Mouse (Mus musculus) forebrain, postnatal 0 days (tissue): ENCODE data around the gene Lgals7. TPM values are rescaled to one million over a fixed set of nuclear protein-coding genes. Genes with fewer than 3 reads are reported as not detected.
"Not testable (repeated sequence)": the region's sequence is repeated elsewhere in the genome, so short reads cannot be mapped to it uniquely, and the experiment has no call there.

Experiments used
- ATAC-seq: fragments of 200-750 bp; cut with Nextera tagmentation; 2 replicates; pipeline ENCODE4 v1.8.0; 2017; ENCODE audit warnings: mild to moderate bottlenecking, moderate library complexity
- DNase-seq: peaks from one replicate; pipeline ENCODE4 v3.0.0-alpha.2; 2015
- H3K27ac ChIP-seq: fragments of 300-500 bp; sonication (generic); 2 replicates; pipeline ENCODE4 v1.5.1; 2014; ENCODE audit warnings: low read depth, mild to moderate bottlenecking, antibody characterized with exemption, low read length, moderate library complexity, mixed read lengths
- H3K27me3 ChIP-seq: fragments of 300-500 bp; sonication (generic); 2 replicates; pipeline ENCODE4 v1.6.1; 2014; ENCODE audit warnings: mild to moderate bottlenecking, low read length, mixed read lengths; ENCODE audit not compliant: insufficient read depth
- H3K36me3 ChIP-seq: fragments of 300-500 bp; sonication (generic); 2 replicates; pipeline ENCODE4 v1.6.1; 2014; ENCODE audit warnings: mild to moderate bottlenecking, moderate library complexity; ENCODE audit not compliant: insufficient read depth
- H3K4me1 ChIP-seq: fragments of 300-500 bp; sonication (generic); 2 replicates; pipeline ENCODE4 v1.6.1; 2014; ENCODE audit warnings: antibody characterized with exemption; ENCODE audit not compliant: insufficient read depth
- H3K4me2 ChIP-seq: fragments of 300-500 bp; sonication (generic); 2 replicates; pipeline ENCODE4 v1.6.1; 2014; ENCODE audit warnings: low read depth, mild to moderate bottlenecking, moderate library complexity
- H3K4me3 ChIP-seq: fragments of 300-500 bp; sonication (generic); 2 replicates; pipeline ENCODE4 v1.5.1; 2014; ENCODE audit warnings: low read depth, low read length, mixed read lengths
- H3K9ac ChIP-seq: fragments of 300-500 bp; sonication (generic); 2 replicates; pipeline ENCODE4 v1.6.1; 2014; ENCODE audit warnings: mild to moderate bottlenecking
- H3K9me3 ChIP-seq: fragments of 300-500 bp; sonication (generic); 2 replicates; pipeline ENCODE4 v1.6.1; 2016; ENCODE audit warnings: low read length
- CTCF ChIP-seq: sonication (generic); IDR thresholded peaks from 2 replicates; pipeline ENCODE4 v1.5.1; 2016; ENCODE audit warnings: antibody characterized with exemption, control low read depth, low read depth
- WGBS: fragments of 180-500 bp; shearing (Covaris S2); extraction: QIAGEN DNeasy Blood & Tissue Kit; methylation state at CpG from one replicate; pipeline ENCODE4 v1.1.7; 2014; 5-methylcytosine and 5-hydroxymethylcytosine counted together
- polyA plus RNA-seq: library from polyadenylated mRNA; unstranded; fragments of >200 nt; fragmentation: Nextera tagmentation; extraction: Ambion mirVana; gene quantifications from 2 replicates; pipeline ENCODE4 v1.2.1, GENCODE M21; 2015
- total RNA-seq: library from RNA; depleted of rRNA; stranded (reverse); fragments of >200 nt; gene quantifications from 2 replicates; pipeline ENCODE4 v1.2.3, GENCODE M21; 2014

Gene Lgals7
- total and polyA plus RNA-seq, 2 experiments from 2014 or later: 2.8 to 3.8 TPM

DNA sequence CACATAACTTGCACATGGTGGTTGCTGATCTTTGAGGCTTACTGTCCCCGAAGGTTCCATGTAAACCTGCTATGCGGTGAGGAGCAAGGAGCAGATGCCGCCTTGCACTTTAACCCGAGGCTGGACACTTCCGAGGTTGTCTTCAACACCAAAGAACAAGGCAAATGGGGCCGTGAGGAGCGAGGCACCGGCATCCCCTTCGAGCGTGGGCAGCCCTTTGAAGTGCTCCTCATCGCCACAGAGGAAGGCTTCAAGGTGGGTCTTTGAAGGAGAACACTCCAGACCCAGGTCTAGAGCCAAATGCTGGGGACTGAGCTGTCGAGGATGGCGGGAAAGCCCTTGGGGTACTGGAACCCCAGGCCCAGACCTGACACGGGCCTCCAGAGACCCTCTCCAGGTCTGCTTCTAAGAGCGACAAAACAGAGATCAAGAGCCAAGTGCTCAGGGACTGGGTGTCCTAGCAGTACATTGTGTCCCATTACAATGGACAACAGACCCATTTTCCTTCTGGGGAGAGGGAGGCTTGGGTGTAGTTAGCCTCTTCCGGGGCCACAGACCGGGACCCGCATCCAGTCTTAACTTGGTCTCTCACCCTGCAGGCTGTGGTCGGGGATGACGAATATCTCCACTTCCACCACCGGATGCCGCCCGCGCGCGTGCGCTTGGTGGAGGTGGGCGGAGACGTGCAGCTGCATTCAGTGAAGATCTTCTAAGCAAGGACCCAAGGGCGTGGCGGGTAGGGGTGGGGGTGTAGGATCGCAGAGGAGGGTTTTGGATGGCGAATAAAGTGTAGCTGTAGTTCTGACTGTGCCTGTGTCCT is 2.0 kb downstream of the Lgals7 start:
- ATAC-seq (peak; percentile 83), DNase-seq (peak; percentile 70)
- Histone ChIP-seq H3K9me3 (no peaks in the 10 kb centered on the region), H3K27me3 (no peaks in the 10 kb centered on the region), H3K36me3 (no peaks in the 10 kb centered on the region), H3K4me1 (no peaks in the 10 kb centered on the region), H3K4me2 (peak overlapping the region; percentile 49), H3K4me3 (peak overlapping the region; percentile 18; the same call in 1 of the 2 replicates), H3K27ac (no peak overlapping the region), H3K9ac (peak overlapping the region; percentile 39)
- WGBS: 46% methylated on average over 33 of the region's 33 CpGs
- TF ChIP-seq CTCF: peak; percentile 49

DNA sequence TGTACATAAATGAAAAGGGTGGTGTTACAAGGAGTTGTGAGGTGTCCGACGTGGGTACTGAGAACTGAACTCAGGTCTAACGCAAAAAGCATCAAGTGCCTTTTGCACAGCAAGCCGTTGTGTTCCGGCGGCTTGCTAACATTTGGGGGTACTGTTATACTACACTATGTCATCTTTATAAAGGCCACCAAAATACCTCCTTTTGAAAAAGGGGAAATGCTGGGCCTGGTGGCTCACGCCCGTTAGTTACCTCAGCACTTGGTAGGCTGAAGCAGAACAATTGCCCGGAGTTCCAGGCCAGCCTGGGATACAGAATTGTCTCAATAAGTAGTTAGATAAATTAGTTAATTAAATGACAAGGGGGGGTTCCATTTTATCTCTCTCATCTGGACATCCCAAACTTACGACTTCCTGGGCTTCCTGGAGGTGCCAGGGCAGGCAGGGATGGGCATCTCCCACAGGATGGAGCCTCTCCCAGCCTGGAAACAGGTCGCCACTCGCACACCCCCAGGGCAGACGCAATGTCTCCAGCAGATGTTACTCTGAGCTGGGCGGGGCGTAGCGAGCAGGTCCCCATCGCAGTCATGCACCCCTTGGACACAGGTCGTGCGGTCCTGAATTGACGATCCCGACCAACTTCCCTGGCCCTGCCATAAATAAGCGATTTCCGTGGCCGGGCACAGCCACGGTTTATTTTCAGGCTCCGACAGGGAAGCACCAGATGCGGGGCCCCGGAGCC is 3.3 kb downstream of the Lgals7 start:
- Histone ChIP-seq H3K27me3 (no peaks in the 10 kb centered on the region), H3K9ac (no peak overlapping the region), H3K4me1 (no peaks in the 10 kb centered on the region), H3K9me3 (no peaks in the 10 kb centered on the region), H3K27ac (no peak overlapping the region), H3K4me3 (no peak overlapping the region), H3K4me2 (no peak overlapping the region), H3K36me3 (no peaks in the 10 kb centered on the region)
- TF ChIP-seq CTCF: no peak
- ATAC-seq: no peak
- DNase-seq: no peak
- 91% methylated on average over 28 of the region's 28 CpGs for WGBS

DNA sequence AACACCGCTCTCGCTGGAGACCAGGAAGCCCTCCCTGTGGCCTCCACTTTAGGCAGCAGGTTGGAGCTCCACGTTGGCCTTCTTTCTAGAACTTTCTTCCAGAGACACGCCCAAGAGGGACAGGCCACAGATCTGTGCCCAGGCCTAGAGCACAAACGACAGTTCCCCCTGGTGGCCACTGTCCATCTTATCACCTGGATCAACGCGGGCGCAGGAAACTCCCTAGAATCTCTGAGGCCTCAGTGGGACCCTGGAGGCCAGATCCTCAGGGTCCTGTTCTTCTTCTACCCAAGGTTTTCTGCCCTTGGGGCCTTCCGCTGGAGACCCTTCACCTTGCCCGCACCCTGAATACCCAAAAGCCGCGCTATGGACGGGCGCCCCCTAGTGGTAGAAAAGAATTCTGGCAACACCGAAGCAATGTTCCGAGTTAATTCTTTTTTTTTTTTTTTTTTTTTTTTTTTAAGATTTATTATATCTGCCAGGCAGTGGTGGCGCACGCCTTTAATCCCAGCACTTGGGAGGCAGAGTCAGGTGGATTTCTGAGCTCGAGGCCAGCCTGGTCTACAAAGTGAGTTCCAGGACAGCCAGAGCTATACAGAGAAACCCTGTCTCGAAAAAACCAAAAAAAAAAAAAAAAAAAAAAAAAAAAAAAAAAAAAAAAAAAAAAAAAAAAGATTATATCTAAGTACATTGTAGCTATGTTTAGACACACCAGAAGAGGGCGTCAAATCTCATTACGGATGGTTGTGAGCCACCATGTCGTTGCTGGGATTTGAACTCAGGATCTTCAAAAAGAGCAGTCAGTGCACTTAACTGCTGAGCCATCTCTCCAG is 4.1 kb downstream of the Lgals7 start:
- 28% methylated on average over 23 of the region's 23 CpGs for WGBS
- H3K4me3 ChIP-seq, ATAC-seq, H3K4me1 ChIP-seq, H3K4me2 ChIP-seq, H3K27ac ChIP-seq, H3K9me3 ChIP-seq, H3K36me3 ChIP-seq, H3K27me3 ChIP-seq, H3K9ac ChIP-seq: not testable (repeated sequence)
- DNase-seq: peak; percentile 56
- TF ChIP-seq CTCF: peak; percentile 65

DNA sequence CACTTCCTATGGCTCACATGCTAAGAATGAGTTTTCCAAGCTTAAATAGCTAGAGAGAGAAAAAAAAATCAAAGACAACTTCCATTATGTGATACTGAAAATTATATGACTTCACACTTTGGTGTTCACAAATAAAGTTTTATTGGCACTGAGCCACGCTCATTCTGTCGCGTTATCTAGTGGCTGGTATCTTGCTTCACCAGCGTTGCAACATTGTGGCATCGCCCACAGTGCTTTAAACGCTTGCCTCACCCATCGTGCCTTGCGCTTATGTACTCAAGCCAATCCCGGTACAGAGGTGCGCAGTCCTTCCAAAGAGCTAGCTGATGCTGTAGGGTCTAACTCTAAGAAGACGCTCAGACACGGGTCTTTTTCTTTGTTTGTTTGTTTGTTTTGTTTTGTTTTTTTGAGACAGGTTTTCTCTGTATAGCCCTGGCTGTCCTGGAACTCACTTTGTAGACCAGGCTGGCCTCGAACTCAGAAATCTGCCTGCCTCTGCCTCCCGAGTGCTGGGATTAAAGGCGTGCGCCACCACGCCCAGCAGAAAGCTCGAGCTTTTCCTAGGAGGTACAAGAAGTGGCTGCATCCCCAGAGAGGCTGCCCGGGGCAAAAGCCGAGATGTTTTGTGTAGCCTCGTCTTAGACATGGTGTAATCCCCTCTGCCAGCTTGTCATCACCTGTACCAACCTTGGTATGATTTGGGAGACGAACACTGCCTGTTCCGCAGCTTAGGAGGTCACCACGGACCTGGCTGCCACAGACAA is 7.4 kb downstream of the Lgals7 start:
- Histone ChIP-seq H3K27me3 (no peaks in the 10 kb centered on the region), H3K36me3 (no peaks in the 10 kb centered on the region), H3K9me3 (no peaks in the 10 kb centered on the region), H3K4me2 (no peak overlapping the region), H3K9ac (no peak overlapping the region), H3K4me3 (no peak overlapping the region), H3K4me1 (no peaks in the 10 kb centered on the region), H3K27ac (no peak overlapping the region)
- DNase-seq (no peak), ATAC-seq (no peak)
- no peak for TF ChIP-seq CTCF
- 85% methylated on average over 24 of the region's 24 CpGs for WGBS

DNA sequence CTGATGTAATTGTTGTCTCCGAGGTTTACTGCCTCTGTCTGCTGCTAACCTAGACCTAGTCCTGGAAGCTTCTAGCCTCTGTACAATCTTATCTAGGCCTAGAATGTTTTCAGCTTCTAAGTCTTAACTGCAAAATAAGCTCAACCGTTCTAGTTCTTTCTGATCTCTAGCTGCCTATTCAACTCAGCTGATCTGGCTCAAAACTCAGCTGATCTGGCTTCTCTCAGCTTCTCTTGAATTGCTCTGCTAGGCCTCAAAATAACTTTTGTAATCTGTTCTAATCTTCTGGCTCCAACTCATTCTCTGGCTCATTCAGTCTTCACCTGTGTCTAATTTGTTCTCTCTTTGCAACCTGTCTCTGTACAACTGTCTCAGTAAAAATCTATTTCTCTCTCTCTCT is 10.9 kb downstream of the Lgals7 start:
- H3K27ac ChIP-seq: no peak overlapping the region
- no peak for TF ChIP-seq CTCF
- no peak overlapping the region for H3K4me2 ChIP-seq
- no peak overlapping the region for H3K9ac ChIP-seq
- 79% methylated on average over 2 of the region's 2 CpGs for WGBS
- H3K27me3 ChIP-seq: no peaks in the 10 kb centered on the region
- no peaks in the 10 kb centered on the region for H3K9me3 ChIP-seq
- no peaks in the 10 kb centered on the region for H3K4me1 ChIP-seq
- no peak overlapping the region for H3K4me3 ChIP-seq
- no peak for DNase-seq
- no peaks in the 10 kb centered on the region for H3K36me3 ChIP-seq
- ATAC-seq: no peak

DNA sequence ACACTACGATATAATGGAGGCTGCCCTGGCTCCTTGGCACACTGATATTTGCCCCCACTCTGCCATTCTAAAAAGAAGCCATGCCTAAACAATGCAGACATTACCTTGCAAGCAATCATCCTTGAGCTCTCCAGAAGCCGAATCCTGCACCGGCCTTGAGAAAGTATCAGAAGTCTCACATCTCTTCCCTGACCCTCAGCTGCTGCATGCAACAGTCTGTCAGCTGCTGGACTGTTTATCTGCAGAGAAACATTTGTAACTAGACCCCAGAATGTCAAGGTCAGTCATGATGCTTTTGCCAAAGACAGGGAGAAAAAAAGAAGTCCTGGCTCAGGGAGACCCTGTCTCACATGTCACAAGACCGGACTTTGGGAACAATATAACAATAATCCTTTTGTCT is 12.4 kb downstream of the Lgals7 start:
- Histone ChIP-seq H3K27me3 (no peaks in the 10 kb centered on the region), H3K27ac (no peak overlapping the region), H3K36me3 (no peaks in the 10 kb centered on the region), H3K4me2 (no peak overlapping the region), H3K9ac (no peak overlapping the region), H3K4me1 (no peaks in the 10 kb centered on the region), H3K4me3 (no peak overlapping the region), H3K9me3 (no peaks in the 10 kb centered on the region)
- 83% methylated on average over 4 of the region's 4 CpGs for WGBS
- no peak for ATAC-seq
- no peak for DNase-seq
- TF ChIP-seq CTCF: no peak
